Mouse (Mus musculus): Measurements from ENCODE around the gene Klf4.
A peak's percentile ranks its signal among the peaks of the same experiment; 100 is the strongest.

Gene Klf4

GRCm38 (mm10) chr4:55532407-55533195 lies at the start of gene Klf4:
Klf4 (minus strand) TSS chr4:55532466.
- DNase-seq: peak; percentile 32

DNA sequence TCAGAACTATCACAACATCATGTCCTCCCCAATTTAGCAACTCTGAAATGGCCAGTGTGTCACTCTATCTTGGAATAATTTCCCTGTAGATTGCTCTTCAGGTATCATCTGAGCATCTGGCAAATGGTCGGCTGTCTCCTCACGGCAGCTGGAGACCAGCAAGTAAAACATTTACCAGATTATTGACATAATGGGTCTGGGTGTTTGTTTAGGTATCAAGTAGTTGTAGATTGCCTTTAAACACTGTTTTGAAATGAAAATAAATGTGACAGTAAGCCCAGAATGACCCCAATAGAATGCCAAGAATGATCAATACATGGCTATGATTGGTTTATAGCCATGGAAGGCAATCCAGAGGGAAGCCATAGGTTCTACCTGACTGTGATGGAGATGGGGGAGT lies 39.2 kb upstream of the Klf4 start:
- no peak for DNase-seq

- DNase-seq: no peak
Observed at GRCm38 (mm10) chr4:55567986-55568385, 35.7 kb upstream of the Klf4 start.

DNA sequence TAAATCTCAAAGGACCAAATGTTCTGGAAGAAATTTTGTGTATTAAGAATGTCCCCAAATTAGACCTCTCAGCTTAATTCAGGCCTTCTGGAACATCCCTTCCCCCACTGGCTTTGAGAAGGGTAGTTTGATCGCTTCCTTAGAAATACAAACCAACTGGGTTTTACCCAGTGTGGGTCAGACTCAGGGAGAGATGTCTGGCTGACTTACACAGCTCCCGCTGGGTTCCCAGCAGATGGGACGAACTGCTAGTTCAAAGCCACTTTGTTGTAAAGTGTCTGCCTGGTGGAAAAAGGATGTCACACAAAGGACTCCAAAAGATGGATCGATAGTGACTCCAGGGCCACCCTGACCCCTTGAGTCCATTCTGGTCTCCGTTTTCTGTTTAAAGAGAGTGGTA lies 35.3 kb upstream of the Klf4 start:
- DNase-seq: no peak

GRCm38 (mm10) chr4:55564317-55564716 lies 32.1 kb upstream of the Klf4 start:
- DNase-seq: no peak

DNA sequence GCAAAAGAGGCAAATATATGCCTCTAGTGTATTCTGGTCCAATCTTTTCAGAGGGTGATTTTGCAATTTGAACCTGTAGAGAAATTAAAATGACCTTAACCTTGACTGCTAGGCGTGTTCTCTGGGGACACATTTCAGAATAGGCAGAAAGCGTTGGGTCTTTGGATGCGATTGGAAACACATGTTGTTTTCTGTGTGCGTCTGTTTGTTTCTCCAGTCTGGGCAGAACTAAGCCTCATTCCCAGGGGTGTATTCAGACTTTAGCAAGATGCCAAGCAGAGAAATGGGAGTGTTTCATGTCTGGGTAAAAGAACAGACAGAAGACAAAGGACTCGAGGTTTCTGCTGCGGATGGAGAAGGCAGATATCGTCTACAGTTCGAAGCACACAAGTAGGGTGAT lies 30.8 kb upstream of the Klf4 start:
- no peak for DNase-seq

DNA sequence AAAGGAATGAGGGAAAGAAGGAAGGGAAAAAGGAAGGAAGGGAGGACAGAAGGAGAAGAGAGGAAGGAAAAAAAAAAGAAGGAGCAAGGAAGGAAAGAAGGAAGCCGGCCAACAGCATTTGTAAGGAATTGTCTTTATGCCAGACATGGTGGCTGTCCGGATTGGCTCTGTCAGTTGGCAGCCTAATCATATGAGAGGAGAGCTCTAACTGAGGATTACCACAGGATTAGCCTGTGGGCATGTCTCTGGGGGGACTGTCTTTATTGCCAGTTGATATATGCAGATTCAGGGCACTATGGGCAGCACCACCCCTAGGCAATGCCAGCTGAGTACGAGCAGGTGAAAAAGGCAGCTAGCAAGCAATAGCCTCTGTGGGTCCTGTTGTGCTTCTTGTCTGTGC lies 29.8 kb upstream of the Klf4 start:
- DNase-seq: no peak

DNA sequence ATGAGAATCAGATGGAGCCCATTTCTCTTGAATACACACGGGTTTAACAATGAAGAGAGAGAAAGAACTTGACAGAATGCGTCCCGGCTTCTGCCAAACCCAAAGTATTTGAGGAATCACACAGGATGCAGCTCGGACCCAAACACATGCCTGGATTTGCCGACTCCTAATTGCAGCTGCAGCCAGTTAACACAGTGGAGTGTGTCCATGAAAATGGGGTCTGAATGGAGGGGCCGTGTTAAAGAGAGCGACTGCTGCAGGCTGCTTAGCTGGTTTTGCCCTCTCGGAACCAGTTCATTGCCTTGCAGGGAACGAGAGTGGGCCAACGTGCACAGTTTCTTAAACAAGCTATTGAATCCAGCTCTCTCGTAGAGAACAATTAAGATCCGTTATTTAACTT lies 14.6 kb upstream of the Klf4 start:
- no peak for DNase-seq

DNA sequence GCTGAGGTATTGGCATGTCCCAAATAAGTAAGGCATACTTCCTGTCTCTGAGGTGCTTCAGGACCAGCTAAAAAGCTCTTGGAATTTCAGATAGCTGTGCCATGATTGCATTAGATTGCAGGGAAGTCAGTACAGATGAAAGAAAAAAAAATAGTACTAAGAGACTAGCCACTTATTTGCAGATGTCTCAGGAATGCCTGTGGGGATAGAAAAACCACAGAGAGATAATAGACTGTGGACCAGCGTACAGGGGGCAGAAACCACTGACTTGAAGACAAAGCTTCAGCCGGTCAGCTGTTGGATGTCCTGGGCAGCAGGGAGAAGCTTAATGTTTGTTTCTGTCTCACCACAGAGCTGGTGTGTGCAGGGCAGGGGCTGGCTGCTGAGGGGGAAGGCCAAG lies 10.5 kb upstream of the Klf4 start:
- no peak for DNase-seq

DNA sequence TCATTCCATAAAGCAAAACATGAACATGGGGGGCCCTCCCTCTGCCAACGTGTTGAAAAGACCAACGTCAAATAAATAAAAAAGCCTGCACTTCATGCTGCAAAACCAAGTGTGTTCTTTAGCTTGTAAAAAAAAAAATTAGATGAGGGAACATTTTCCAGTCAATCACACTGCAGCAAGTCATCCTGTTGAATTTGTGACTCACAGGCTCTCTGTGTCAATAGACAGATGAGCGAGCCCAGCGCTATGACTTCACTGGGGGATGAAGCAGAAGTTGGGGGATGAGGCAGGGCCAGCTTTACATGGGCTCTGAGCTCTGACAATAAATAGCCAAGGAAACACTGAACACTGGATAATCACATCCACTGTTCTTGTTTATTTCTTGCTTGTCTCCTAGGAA lies 9.4 kb upstream of the Klf4 start:
- no peak for DNase-seq

GRCm38 (mm10) chr4:55541221-55541620 lies 9.0 kb upstream of the Klf4 start:
- DNase-seq: no peak

- DNase-seq: no peak
Observed at GRCm38 (mm10) chr4:55535012-55535411, 2.7 kb upstream of the Klf4 start.

DNA sequence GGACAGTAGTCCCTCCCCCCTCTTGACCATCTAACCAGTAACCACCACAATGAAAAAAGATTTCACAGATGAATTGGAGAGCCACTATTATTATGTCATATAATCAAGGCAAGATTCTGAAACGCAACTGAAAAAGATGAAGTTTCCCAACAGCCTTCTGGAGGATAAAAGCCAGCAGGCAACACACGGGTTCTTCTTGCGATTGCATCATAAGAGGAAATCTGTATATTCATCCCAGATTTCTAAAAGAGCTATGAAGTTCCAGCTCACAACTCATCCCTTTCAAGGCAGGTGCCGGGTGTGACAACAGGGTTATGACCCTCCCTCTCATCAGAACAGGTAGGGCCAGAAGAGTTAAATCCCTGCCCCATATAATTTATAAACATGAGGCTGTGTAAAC lies 2.2 kb upstream of the Klf4 start:
- DNase-seq: no peak

DNA sequence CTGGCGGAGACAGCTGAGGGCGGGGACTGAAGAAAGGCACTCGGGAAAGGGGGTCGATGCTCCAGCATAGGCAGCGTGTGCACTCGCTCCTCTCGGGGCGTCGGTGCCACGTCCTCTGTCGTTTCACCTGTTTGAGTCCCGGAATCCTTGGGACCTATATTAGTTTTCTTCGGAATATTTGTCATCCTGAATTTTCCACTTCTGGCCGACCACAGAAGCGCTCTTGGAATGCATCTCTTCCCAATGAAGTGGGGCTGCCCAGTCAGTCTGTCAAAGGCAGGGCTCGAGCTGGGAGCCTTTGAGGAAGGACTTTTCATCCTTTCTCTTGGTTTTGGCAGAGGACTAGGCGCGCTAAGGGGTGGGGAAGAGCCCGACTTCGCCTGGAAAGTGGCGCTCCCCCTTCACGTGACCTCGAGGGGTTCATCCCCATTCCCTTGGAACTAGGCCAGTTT lies 1.6 kb upstream of the Klf4 start:
- DNase-seq: no peak

DNA sequence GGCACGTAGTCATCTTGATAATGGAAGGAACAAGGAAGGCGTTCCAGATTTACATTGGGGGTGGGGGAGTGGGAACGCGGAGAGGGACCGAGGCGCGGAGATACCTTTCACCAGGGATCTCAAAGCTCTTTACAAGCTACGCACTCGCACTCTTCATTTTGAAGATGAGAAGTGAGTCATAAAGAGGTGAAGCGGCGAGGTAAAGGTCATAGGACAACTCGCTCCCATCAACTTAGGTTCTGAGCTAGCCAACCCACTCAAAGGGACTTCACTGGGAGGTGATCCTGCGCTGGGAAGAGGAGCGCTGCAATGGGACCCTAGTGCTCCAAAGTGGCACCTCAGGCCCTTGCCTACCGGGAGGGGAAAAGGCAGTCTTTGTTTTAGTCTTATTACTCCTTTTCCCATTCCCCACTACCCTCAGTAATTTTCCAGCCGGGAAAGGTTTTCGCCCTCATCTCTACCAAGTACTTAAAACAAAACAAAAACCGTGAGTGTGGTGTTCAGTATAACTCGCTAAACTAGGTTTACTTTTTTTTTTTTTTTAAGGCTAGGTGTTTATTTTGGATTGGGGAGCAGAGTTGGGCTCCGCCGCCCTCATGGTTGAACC lies 1.0 kb upstream of the Klf4 start:
- no peak for DNase-seq

GRCm38 (mm10) chr4:55531856-55532406 lies 335 bp downstream of the Klf4 start:
- DNase-seq: no peak

DNA sequence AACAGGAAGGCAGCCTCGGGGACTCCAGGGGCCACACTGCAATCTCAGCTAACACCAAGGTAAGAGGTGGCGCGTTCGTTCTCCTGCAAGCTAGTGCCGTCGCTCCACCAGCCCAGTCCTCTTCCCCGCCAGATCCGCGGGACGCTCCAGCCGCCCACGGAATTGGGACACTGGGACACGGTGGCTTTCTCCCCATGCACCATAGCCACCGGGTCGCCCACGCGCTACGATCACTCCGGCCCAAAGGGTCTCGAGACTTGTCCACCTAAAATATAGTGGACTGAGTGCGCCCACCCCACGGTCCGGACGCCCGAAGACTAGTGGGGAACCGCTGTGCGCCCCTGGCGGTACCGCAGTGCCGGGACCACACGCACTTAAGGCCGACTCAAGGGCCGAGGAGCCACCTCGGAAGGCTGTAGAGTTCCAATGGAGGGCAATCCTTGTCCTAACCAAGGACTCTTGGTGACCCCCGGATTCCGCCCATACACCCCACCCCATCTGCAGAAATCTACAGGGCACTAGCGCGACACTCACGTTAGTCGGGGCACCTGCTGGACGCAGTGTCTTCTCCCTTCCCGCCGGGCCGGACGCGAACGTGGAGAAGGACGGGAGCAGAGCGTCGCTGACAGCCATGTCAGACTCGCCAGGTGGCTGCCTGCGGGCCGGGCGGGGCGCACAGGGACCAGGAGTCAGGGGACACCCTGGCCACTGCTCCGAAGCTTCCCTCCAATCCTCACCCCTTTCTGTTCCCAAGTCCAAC lies 990 bp downstream of the Klf4 start:
- no peak for DNase-seq

- DNase-seq: no peak
Observed at GRCm38 (mm10) chr4:55530731-55531095, 1.6 kb downstream of the Klf4 start.

DNA sequence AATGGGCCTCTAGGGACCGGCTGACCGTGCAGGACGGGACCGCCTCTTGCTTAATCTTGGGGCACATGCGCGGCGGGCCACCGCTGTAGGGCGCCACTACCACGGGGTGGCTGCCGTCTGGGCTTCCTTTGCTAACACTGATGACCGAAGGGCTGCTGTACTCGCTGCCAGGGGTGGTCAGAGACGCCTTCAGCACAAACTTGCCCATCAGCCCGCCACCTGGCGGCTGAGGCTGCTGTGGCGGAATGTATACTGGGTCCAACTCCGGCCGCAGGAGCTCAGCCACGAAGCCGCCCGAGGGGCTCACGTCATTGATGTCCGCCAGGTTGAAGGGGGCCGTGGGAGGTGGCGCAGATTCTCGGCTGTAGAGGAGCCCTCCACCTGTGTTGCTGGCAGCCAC lies 2.0 kb downstream of the Klf4 start:
- peak; percentile 6 for DNase-seq

DNA sequence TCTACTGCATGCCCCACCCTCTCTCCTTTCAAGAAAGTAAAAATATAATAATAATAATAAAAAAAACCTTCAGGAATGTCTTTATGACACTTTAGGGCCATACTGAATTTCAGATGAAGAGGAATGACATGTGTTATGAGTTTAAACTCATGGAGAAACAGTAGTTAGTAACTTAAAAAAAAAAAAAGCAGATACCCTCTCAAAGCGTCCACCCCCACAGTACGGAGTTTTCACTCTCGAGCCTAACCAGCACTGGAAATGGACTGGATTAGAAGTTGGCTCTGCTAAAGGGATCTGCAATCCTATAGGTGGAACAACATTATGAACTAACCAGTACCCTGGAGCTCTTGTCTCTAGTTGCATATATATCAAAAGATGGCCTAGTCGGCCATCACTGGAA lies 3.9 kb downstream of the Klf4 start:
- DNase-seq: no peak

GRCm38 (mm10) chr4:55527931-55528330 lies 4.3 kb downstream of the Klf4 start:
- DNase-seq: no peak

DNA sequence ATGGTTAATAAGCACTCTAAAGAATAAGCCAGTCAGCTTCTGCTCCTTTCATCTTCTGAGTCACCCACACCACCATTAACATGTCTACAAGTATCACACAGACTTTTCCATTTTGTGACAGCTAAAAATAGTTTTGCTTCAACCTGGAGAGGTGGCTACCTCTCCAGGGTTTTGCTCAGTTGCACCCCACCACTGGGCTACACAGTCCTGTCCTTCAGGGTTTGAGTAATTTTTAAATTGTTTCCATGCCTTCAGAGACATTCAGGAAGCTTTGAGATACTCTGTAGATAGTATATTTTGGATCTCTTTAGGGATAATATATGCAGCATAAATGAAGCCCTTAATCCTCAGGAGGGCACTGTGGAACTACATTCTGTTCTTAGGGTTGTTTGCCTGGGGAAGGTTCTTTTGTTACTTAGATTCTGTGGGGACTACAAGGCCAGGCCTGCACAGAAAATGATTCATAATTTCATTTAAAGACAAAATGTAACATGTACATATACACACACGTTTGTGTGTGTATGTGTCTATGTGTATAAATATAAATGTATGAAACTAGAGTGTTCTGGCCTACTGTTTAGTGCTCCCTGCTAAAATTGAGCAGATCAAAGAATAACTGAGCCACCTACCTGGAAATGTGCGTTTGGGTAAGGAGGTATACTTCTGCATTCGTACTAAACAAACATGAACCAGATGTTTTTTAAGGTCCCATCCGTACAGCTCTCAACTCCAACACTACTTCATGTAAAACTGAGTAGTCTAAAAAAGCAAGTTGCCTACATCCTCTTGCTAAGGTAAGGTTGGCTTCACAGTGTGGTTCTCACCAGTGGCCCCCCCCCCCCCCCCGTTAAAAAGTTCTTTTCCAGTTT lies 5.8 kb downstream of the Klf4 start:
- DNase-seq: no peak

DNA sequence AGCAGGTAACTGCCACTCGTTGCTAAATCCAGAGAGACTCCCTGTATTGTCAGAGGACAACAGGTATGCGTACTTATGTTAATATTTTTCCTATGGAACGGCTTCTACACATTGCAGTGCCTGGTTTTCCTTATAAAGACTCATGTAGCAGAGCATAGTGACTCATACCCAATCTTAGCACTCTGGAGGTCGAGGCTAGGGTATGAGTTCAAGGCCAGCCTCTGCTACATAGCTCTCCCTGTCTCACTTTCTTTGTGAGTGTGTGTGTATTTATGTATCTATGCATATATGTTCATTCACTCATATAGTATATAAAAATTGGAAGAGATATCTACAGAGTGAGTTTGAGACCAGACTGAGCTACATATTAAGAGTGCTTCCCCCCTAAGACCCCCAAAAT lies 8.3 kb downstream of the Klf4 start:
- DNase-seq: no peak
